23 mouse cellular contexts compared by ENCODE assay signal in the genomic region with DNA sequence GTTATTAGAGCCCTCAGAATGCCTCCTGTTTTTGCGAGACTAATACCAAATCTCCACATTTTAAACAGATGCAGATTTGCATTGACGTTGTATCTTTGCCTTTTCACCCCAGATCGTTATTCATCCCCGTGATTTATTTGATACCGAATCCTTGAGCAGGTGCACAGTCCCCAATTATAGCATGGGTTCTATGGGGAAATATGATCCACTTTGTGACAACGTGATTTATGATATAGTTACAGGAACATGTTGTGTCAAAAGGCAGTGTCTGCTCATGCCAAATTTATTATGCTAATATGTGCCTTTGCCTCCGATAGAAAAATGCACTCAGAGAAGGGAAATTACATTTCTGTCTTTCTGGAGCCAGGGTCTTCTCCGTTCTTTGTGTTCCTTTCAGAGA.
A peak's percentile ranks its signal among the peaks of the same experiment; 100 is the strongest.
DNase-seq lines count a peak whose midpoint lies in the region; ATAC-seq lines count a peak whose summit lies in the region.
"Had no signal": no experiment of that assay in that cellular context is flagged by ENCODE, and none has a peak within 500 bp of the region (broad histone marks: within the 10 kb centered on the region; RNA-seq: fewer than 3 reads in every experiment).

No protein-coding gene starts in this region.

- ATAC-seq in forebrain, embryonic 13.5 days = no peak
- no peak for ATAC-seq in forebrain, embryonic 11.5 days (replicated peaks; ENCODE audit: low FRiP score)
- 0 out of 2 replicates have a peak, but pooled peaks have one; percentile 33 for ATAC-seq in hindbrain, embryonic 11.5 days (ENCODE audit: low FRiP score)
- ATAC-seq in hindbrain, embryonic 16.5 days = no peak
- ATAC-seq in hindbrain, embryonic 14.5 days (ENCODE audit: low FRiP score) = no peak
- no peak for ATAC-seq in CD4-positive, CD25-positive, alpha-beta regulatory T cell, adult 4 months
- ATAC-seq: inflammation-experienced regulatory T-cells, adult 6 months; liver, embryonic 12.5 days had no signal

- H3K9me3 ChIP-seq in forebrain, embryonic 13.5 days (replicated peaks) = no peaks in the 10 kb centered on the region
- H3K9me3 ChIP-seq in forebrain, embryonic 11.5 days (ENCODE audit: control insufficient read depth, low read length) = no peaks in the 10 kb centered on the region
- H3K9me3 ChIP-seq in hindbrain, embryonic 11.5 days (ENCODE audit: control insufficient read depth, low read length) = no peaks in the 10 kb centered on the region
- no peaks in the 10 kb centered on the region for H3K9me3 ChIP-seq in hindbrain, embryonic 16.5 days (ENCODE audit: control insufficient read depth, low read length)
- H3K9me3 ChIP-seq in hindbrain, embryonic 14.5 days (ENCODE audit: control insufficient read depth, low read length) = no peaks in the 10 kb centered on the region
- H3K9me3 ChIP-seq: liver, embryonic 12.5 days; midbrain, embryonic 10.5 days had no signal

- 69% methylated on average over 8 of the region's 8 CpGs for WGBS in forebrain, embryonic 13.5 days
- WGBS in forebrain, embryonic 11.5 days = 85% methylated on average over 8 of the region's 8 CpGs
- 76% methylated on average over 8 of the region's 8 CpGs for WGBS in hindbrain, embryonic 11.5 days
- WGBS in hindbrain, embryonic 16.5 days = 47% methylated on average over 8 of the region's 8 CpGs
- WGBS in hindbrain, embryonic 14.5 days = 41% methylated on average over 8 of the region's 8 CpGs

- H3K4me2 ChIP-seq in forebrain, embryonic 13.5 days = no peak overlapping the region
- H3K4me2 ChIP-seq in forebrain, embryonic 11.5 days (ENCODE audit: low read depth, low read length, severe bottlenecking) = no peak overlapping the region
- H3K4me2 ChIP-seq in hindbrain, embryonic 11.5 days (replicated peaks; ENCODE audit: low read depth, low read length) = no peak overlapping the region
- no peak overlapping the region for H3K4me2 ChIP-seq in hindbrain, embryonic 16.5 days (ENCODE audit: low read length)
- no peak overlapping the region for H3K4me2 ChIP-seq in hindbrain, embryonic 14.5 days (replicated peaks)
- H3K4me2 ChIP-seq: heart, embryonic 11.5 days; liver, embryonic 12.5 days had no signal

- H3K4me3 ChIP-seq in forebrain, embryonic 13.5 days = no peak overlapping the region
- H3K4me3 ChIP-seq in forebrain, embryonic 11.5 days (ENCODE audit: low read depth, low read length) = no peak overlapping the region
- no peak overlapping the region for H3K4me3 ChIP-seq in hindbrain, embryonic 11.5 days (ENCODE audit: low read depth, low read length)
- H3K4me3 ChIP-seq in hindbrain, embryonic 16.5 days (ENCODE audit: low read length) = no peak overlapping the region
- no peak overlapping the region for H3K4me3 ChIP-seq in hindbrain, embryonic 14.5 days (replicated peaks; ENCODE audit: low read length)
- H3K4me3 ChIP-seq: left cerebral cortex, adult 2 months; liver, embryonic 12.5 days; midbrain, embryonic 10.5 days had no signal

- no peak for DNase-seq in forebrain, embryonic 11.5 days (ENCODE audit: low spot score)
- no peak for DNase-seq in hindbrain, embryonic 11.5 days (ENCODE audit: low spot score)
- DNase-seq in hindbrain, embryonic 14.5 days (ENCODE audit: low spot score) = no peak
- peak; percentile 69 for DNase-seq in skeletal muscle tissue, adult 2 months (ENCODE audit: low read depth, low spot score)
- no peak for DNase-seq in frontal cortex, postnatal 36 days (ENCODE audit: low spot score in 2 of 2)
- DNase-seq: adrenal gland, postnatal 14 days; cerebellum, adult 11 months; cerebellum, postnatal 10 days; heart, postnatal 10 days; kidney, adult 9 months; kidney, postnatal 25 days; layer of hippocampus, adult 9-11 months; lung, adult 2 months; lung, postnatal 36 days had no signal

- H3K27ac ChIP-seq in forebrain, embryonic 13.5 days = peak overlapping the region; percentile 75
- no peak overlapping the region for H3K27ac ChIP-seq in forebrain, embryonic 11.5 days (ENCODE audit: low read depth, low read length)
- H3K27ac ChIP-seq in hindbrain, embryonic 11.5 days (ENCODE audit: low read depth, low read length) = peak overlapping the region; percentile 56; the same call in 1 of the 2 replicates
- H3K27ac ChIP-seq in hindbrain, embryonic 16.5 days (ENCODE audit: low read depth, low read length) = no peak overlapping the region
- peak overlapping the region; percentile 66 for H3K27ac ChIP-seq in hindbrain, embryonic 14.5 days
- H3K27ac ChIP-seq: left cerebral cortex, adult 2 months; liver, embryonic 12.5 days; midbrain, embryonic 10.5 days had no signal

- H3K36me3 ChIP-seq in forebrain, embryonic 13.5 days (ENCODE audit: poor library complexity, severe bottlenecking) = no peaks in the 10 kb centered on the region
- H3K36me3 ChIP-seq in forebrain, embryonic 11.5 days (ENCODE audit: control insufficient read depth, insufficient read depth, low read length) = no peaks in the 10 kb centered on the region
- H3K36me3 ChIP-seq in hindbrain, embryonic 11.5 days (ENCODE audit: control insufficient read depth, insufficient read depth, low read length) = no peaks in the 10 kb centered on the region
- H3K36me3 ChIP-seq in hindbrain, embryonic 16.5 days (ENCODE audit: control insufficient read depth, insufficient read depth, low read length) = no peaks in the 10 kb centered on the region
- no peaks in the 10 kb centered on the region for H3K36me3 ChIP-seq in hindbrain, embryonic 14.5 days (replicated peaks; ENCODE audit: control insufficient read depth, insufficient read depth)
- H3K36me3 ChIP-seq: liver, embryonic 12.5 days had no signal

- H3K4me1 ChIP-seq in forebrain, embryonic 13.5 days = peaks cover 18% of the 10 kb centered on the region
- no peaks in the 10 kb centered on the region; the same call in 1 of the 2 replicates for H3K4me1 ChIP-seq in forebrain, embryonic 11.5 days (replicated peaks; ENCODE audit: control insufficient read depth, insufficient read depth, low read length)
- H3K4me1 ChIP-seq in hindbrain, embryonic 11.5 days (replicated peaks; ENCODE audit: control insufficient read depth, insufficient read depth, low read length) = no peaks in the 10 kb centered on the region
- H3K4me1 ChIP-seq in hindbrain, embryonic 16.5 days (ENCODE audit: control insufficient read depth, insufficient read depth, low read depth, low read length) = peaks cover 12% of the 10 kb centered on the region
- H3K4me1 ChIP-seq in hindbrain, embryonic 14.5 days (replicated peaks; ENCODE audit: control insufficient read depth, insufficient read depth, low read length) = peaks cover 11% of the 10 kb centered on the region; the same call in 1 of the 2 replicates
- H3K4me1 ChIP-seq: liver, embryonic 12.5 days had no signal

- no peak overlapping the region for H3K9ac ChIP-seq in forebrain, embryonic 13.5 days
- no peak overlapping the region for H3K9ac ChIP-seq in forebrain, embryonic 11.5 days (ENCODE audit: low read length)
- H3K9ac ChIP-seq in hindbrain, embryonic 11.5 days (ENCODE audit: low read depth, low read length) = no peak overlapping the region
- no peak overlapping the region for H3K9ac ChIP-seq in hindbrain, embryonic 16.5 days (ENCODE audit: low read depth, low read length)
- H3K9ac ChIP-seq in hindbrain, embryonic 14.5 days = no peak overlapping the region
- H3K9ac ChIP-seq: liver, embryonic 12.5 days had no signal

- H3K27me3 ChIP-seq in forebrain, embryonic 13.5 days = no peaks in the 10 kb centered on the region
- no peaks in the 10 kb centered on the region for H3K27me3 ChIP-seq in forebrain, embryonic 11.5 days (ENCODE audit: control insufficient read depth, insufficient read depth, low read length)
- H3K27me3 ChIP-seq in hindbrain, embryonic 11.5 days (ENCODE audit: control insufficient read depth, insufficient read depth, low read length) = no peaks in the 10 kb centered on the region
- no peaks in the 10 kb centered on the region for H3K27me3 ChIP-seq in hindbrain, embryonic 16.5 days (replicated peaks; ENCODE audit: control insufficient read depth, insufficient read depth, low read length)
- no peaks in the 10 kb centered on the region for H3K27me3 ChIP-seq in hindbrain, embryonic 14.5 days (ENCODE audit: control insufficient read depth, insufficient read depth, low read length)
- H3K27me3 ChIP-seq: CH12.LX; liver, embryonic 12.5 days had no signal

Comparison
In these comparisons a context has a peak if more than half of its experiments do, and no peak if none do; other contexts are left out.
1. H3K27ac ChIP-seq: peak in forebrain, embryonic 13.5 days (single experiment), hindbrain, embryonic 11.5 days (single experiment) and hindbrain, embryonic 14.5 days (single experiment); none in forebrain, embryonic 11.5 days (single experiment) and hindbrain, embryonic 16.5 days (single experiment).